Mouse (Mus musculus) kidney, adult 18-20 months (tissue): ENCODE measurements at regions not wholly inside any gene's neighbourhood (a gene's known extent, or its start where the extent isn't known, plus 50 kb on each side); places are given as distances from the start of the nearest gene placed in this dataset.

Source experiments
- DNase-seq: peaks from one replicate; pipeline ENCODE4 v3.0.0; 2021

DNA sequence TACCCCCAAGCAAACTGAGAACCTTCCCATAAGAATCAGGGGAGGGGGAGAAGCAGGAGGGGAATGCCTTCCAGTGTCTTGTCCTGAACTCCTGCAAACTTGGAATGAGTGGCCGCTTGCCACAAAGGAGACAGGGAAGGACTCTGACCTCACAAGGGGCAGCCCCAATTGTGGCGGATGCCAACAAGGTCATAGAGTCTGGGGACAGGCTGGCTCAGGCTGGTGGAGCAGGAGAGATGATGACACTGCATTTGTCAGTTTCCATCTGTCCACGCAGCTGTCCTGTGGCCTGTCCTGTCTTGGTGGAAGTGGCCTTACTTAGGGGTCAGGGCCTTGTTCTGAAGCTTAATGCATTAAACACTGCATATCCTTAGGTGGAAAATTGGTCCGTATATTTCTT is 414.4 kb upstream of the Nr5a2 start:
- DNase-seq = no peak

DNA sequence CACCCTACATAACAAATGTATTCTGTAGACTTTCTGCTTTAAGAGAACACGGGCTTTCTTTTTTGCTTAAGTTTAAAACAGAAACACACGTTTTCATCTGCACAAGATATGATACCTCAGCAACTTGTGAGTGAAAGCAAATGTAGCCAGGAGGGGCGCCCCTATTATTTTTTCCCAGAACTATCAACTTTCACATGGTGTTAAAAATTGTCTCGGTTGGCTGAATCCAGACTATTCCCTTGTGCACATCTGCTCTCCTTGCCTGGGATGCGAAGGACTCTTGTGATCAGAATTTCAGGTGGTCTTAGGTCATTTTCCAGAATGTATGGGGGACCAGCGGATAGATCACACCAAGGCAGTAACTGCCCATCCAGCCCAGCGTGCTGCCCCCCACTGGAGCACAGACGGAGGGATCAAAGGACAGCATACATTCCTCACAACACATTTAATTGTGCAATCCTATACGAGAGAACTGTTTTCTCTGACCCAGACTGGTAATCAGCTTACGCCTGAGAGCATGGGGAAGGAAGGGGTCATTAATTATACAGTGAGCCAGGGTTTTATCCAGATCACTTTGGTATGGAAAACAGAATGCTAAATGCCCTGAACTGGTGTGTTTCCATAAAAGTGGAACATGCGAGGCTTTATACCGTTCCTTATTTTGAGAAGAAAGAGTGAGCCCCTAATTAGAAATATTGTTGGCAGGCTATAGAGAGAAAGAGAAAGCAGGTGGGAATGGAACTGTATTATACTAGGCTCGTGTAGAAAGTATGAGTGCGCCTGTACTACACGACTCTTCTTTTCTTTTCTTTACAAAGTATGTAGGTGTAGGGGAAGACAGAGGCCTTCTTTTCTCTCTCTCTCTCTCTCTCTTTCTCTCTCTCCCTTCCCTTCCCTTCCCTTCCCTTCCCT is 413.5 kb upstream of the Nr5a2 start:
- DNase-seq = no peak

DNA sequence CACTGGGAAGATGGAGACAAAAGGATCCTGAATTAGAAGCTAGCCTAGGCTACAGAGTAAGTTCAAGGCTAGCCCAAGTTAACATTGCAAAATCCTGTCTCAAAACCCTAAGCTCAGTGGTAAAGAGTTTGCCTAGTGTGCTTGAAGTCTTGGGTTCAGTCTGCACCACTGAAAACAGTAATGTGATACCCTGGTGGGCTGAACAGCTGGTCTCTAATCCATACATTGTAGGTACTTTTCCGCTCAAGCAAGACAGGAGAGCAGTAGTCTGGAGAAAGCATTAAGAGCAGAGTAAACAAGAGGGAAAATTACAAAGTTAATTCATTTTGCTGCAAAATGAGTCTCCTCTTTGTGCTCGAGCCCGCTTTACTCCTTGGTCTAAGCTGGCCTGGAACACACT is 412.0 kb upstream of the Nr5a2 start:
- no peak for DNase-seq

GRCm38 (mm10) chr1:137364396-137364795 is 404.1 kb upstream of the Nr5a2 start:
- no peak for DNase-seq

- DNase-seq = no peak
Observed at GRCm38 (mm10) chr1:137363969-137364368, 403.7 kb upstream of the Nr5a2 start.

DNA sequence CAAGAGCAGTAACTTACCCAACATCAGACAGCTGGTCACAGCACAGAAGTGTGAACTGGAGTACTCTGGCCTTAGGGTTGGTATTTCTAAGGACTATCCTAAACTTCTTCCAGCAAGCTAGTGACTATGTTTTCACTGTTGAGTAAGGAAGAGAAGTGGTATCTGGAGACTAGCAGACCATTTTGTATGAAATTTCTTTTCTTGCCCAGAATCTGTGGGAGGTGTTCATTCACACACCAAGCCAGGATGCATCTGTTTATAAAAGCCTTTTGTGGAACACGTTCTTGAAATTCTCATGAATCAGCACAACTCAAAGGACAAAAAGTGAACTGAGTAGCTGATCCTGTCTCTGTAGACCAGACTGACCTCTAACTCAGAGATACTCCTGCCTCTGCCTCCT is 403.3 kb upstream of the Nr5a2 start:
- DNase-seq = no peak

- no peak for DNase-seq
Observed at GRCm38 (mm10) chr1:137360688-137361570, 400.7 kb upstream of the Nr5a2 start.

GRCm38 (mm10) chr1:137355941-137356512 is 395.8 kb upstream of the Nr5a2 start:
- DNase-seq = no peak

DNA sequence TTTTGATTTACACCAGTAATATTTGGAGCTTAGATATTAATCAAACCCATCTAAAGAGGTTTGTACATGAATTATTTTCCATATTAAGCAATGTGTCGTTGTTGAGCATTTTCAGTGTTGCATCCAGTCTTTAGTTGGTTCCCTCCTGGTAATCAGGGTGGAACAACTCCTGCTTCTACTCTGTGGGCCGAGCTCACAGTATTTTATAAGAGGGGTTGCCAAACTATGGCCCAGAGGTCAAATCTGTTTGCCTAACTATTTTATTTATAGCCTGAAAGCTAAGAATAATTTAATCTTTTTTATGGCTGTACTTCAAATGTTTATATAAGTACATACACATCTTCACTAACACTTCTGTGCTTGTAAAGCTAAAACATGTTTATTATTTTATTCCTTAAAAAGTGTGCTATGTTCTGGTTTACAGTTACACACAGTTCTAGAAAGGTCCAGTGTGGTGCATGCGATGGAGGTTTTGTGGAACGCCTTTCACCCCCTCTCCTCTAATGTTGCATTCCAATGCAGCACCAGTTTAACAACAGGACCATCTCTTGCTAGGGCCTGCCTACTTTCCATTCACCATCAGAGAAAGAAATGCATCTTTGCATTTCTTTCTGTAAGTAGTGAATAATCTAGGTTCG is 392.3 kb upstream of the Nr5a2 start:
- DNase-seq = no peak

GRCm38 (mm10) chr1:137334137-137334536 is 373.9 kb upstream of the Nr5a2 start:
- DNase-seq = no peak

DNA sequence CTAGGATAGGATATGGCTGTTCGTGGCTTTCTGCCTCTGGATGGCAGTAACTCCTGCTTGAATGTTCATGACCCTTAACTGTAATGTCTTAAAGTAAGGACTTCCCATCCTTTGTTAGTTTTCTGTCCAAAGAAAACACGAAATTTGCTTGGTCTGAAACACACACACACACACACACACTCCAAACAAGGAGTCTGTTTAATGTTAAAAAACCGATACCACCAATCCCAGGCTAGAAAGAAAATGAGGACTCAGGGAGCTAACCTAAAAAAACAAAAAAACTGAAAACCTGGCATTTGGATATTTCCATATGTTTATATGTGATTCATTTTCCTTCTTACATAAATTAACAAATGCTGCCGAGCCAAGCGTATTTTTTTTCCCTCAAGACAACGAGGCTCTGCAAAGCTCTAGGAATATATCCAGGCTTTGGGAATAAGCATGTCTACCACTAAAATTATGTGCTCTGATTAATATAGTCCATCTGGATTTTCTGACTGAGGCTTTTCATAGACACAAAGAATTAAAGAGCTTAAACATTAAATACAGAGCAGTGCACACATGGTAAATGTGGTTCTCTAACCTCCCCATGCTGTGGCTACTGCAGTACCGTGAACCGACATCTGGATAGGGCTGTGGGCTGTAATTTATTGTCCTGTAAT is 372.0 kb upstream of the Nr5a2 start:
- DNase-seq = no peak

DNA sequence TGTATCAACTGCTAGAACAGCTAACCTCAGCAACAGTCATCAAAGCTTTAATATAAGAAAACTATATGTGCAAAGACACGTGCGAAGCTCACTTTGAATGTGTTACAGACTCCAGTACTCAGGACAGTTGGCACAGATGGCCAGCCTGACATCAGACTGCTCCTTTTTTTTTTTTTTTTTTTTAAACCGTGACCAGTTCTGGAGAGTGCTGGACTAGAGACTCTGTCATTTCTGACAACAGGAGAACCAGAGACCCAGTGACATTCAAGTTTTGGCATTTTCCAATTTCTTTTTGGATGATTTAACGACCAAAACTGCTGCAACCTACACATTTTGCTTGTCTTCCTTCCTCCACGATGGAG is 371.5 kb upstream of the Nr5a2 start:
- no peak for DNase-seq

DNA sequence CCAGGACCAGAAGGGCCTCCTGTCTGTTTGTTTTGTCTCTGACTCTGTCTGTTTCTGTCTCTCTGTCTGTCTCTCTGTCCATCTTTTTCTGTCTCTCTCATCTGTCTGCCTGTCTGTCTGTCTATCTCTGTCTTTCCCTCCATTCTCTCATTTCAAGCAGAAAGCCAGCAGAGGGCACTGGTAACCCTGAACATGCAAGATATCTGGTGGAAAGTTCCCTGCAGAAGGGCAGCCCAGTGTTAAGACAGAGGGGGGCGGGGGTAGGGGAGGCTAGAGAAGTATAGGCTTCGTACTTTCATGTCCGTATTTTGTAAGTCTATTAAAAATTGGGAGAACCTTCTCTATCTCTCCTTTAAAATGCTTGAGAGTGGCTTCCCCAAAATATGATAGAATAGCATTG is 370.4 kb upstream of the Nr5a2 start:
- peak; percentile 13 for DNase-seq

DNA sequence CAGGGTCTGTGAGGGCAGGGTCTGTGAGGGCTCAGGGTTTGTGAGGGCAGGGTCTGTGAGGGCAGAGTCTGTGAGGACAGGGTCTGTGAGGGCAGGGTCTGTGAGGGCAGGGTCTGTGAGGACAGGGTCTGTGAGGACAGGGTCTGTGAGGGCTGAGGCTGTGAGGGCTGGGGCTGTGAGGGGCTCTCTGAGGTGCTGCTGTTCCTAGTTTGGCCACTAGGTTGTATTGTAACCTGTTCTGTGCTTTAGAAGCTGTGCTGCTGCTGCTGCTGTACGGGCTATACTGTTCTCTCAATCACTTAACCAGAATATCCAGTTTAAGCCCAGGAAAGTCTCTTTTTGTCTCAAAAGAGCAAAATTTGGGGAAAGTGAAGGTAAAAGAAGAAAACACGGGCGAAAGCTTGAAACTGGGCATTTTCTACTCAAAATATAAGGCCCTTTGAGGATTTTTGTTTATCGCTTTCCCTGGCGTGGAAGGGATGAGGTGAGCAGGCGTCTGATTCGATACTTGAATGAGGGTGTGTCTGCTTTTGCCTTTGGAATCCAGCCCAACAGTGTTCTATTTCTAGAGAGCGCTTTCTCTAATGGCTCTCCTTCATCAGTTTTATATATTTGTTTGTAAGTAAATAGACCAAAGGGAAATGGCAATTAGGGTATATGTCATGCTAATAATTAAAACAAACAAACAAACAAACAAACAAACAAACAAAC is 363.8 kb upstream of the Nr5a2 start:
- no peak for DNase-seq

GRCm38 (mm10) chr1:137323035-137323680 is 362.9 kb upstream of the Nr5a2 start:
- DNase-seq = no peak

DNA sequence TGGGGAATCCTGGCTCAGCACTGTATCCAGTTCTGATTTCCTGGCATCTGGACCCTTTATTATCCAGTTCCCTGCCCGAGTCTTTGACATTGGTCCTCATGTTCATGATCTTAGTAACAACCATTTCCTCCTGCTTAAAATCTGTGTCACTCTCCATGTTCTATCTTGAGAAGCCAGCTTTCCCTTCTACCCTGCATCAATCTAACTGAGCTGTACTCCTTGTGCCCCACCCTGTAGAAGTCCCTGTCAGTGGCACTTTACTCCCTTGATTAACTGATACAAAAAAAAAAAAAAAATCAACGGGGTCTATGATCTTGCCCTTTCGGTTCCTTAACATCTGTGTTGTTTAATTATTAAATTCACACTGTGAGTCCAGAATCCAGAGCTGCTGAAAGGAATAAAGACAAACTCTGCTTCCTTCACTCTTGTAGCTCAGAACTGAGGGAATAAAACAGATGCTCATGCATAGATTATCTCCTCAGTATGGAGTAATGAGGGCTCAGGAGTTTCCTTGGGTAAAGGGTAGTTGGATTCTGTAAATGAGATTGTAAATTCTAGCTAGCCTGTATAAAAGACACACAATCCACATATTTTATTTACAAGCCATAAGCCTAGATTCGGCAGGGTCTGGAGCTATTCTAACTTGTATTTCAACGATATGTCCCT is 342.6 kb upstream of the Nr5a2 start:
- DNase-seq = no peak

- DNase-seq = no peak
Observed at GRCm38 (mm10) chr1:137297780-137298569, 337.7 kb upstream of the Nr5a2 start.

- DNase-seq = no peak
Observed at GRCm38 (mm10) chr1:137289456-137289855, 329.2 kb upstream of the Nr5a2 start.

DNA sequence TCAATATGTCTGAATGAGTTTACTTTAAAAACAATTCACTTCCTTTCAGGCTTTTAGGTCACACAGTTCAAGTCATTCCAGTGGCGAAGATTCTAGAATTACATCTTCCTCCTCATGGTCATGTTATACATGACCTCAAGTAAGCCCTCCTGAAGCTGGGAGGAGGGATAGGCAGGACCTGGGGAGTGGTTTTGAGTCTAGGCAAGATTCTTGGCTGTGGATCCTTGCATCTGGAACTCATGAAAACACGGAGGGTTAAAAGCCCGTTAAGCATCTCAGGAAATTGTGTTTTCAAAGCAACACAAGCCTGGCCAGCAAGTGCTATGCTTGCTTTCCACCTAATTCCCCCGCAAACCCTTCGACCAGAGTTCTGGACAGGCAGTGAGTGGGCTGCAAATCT is 323.0 kb upstream of the Nr5a2 start:
- no peak for DNase-seq

DNA sequence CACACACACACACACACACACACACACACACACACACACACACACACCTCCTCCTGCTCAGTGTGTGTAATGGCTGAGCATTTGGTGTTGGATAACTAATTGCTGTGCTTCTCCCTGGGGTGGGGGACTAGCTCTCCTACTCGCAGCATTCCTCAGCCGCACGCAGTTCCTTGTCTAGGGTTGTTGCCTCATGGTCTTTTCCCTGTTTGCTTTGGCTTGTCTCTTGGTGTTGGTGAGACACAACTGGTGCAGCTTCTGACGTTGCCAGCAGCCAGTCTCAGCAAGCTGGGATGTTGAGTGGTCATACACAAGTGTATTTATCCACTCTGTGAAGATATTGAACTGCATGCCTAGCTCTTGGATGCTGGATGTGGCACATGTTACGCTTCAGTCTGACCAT is 322.2 kb upstream of the Nr5a2 start:
- DNase-seq = no peak
